Mouse (Mus musculus) neural tube, embryonic 11.5 days (tissue): ENCODE results near the gene Dlx2. TPM values are rescaled to one million over a fixed set of nuclear protein-coding genes. Genes with fewer than 3 reads are reported as not detected.
A peak's percentile ranks its signal among the peaks of the same experiment; 100 is the strongest.

Experiments
- ATAC-seq: fragments of 200-750 bp; cut with Nextera tagmentation; 2 replicates; pipeline ENCODE4 v1.8.0; 2017; ENCODE audit warnings: moderate number of reproducible peaks, mild to moderate bottlenecking, moderate TSS enrichment, moderate library complexity; ENCODE audit not compliant: insufficient read depth, low FRiP score, low TSS enrichment
- DNase-seq: peaks from one replicate; pipeline ENCODE4 v3.0.0-alpha.2; 2015; ENCODE audit warnings: low spot score
- H3K27ac ChIP-seq: fragments of 300-500 bp; sonication (generic); 2 replicates; pipeline ENCODE4 v1.5.1; 2014; ENCODE audit warnings: low read depth, mild to moderate bottlenecking, low read length
- H3K27me3 ChIP-seq: fragments of 300-500 bp; sonication (generic); 2 replicates; pipeline ENCODE4 v1.6.1; 2014; ENCODE audit warnings: mild to moderate bottlenecking, low read length, mixed read lengths; ENCODE audit not compliant: control insufficient read depth, insufficient read depth
- H3K36me3 ChIP-seq: fragments of 300-500 bp; sonication (generic); 2 replicates; pipeline ENCODE4 v1.6.1; 2014; ENCODE audit warnings: mild to moderate bottlenecking, low read length, moderate library complexity, mixed read lengths; ENCODE audit not compliant: control insufficient read depth, insufficient read depth
- H3K4me1 ChIP-seq: fragments of 300-500 bp; sonication (generic); 2 replicates; pipeline ENCODE4 v1.6.1; 2014; ENCODE audit warnings: low read length, mixed read lengths; ENCODE audit not compliant: control insufficient read depth, insufficient read depth
- H3K4me2 ChIP-seq: fragments of 300-500 bp; sonication (generic); 2 replicates; pipeline ENCODE4 v1.6.1; 2014; ENCODE audit warnings: low read depth, mild to moderate bottlenecking, moderate library complexity
- H3K4me3 ChIP-seq: fragments of 300-500 bp; sonication (generic); 2 replicates; pipeline ENCODE4 v1.5.1; 2014; ENCODE audit warnings: low read depth, low read length
- H3K9ac ChIP-seq: fragments of 300-500 bp; sonication (generic); 2 replicates; pipeline ENCODE4 v1.6.1; 2014; ENCODE audit warnings: mild to moderate bottlenecking, low read length
- H3K9me3 ChIP-seq: fragments of 300-500 bp; sonication (generic); 2 replicates; pipeline ENCODE4 v1.6.1; 2016; ENCODE audit warnings: low read length; ENCODE audit not compliant: control insufficient read depth
- WGBS: fragments of 180-500 bp; shearing (Covaris S2); extraction: QIAGEN DNeasy Blood & Tissue Kit; methylation state at CpG from one replicate; pipeline ENCODE4 v1.1.7; 2014; 5-methylcytosine and 5-hydroxymethylcytosine counted together
- polyA plus RNA-seq: library from polyadenylated mRNA; unstranded; fragments of >200 nt; fragmentation: Nextera tagmentation; extraction: Ambion mirVana; gene quantifications from 2 replicates; pipeline ENCODE4 v1.2.1, GENCODE M21; 2014

Gene Dlx2
- polyA plus RNA-seq, 1 experiment from 2014 or later: 2.2 TPM

- ATAC-seq: 0 out of 2 replicates have a peak, but pooled peaks have one; percentile 20
- no peak overlapping the region for H3K9ac ChIP-seq
- no peaks in the 10 kb centered on the region for H3K9me3 ChIP-seq
- WGBS: under 1% methylated on average over 29 of the region's 30 CpGs
- peak; percentile 64 for DNase-seq
- H3K4me3 ChIP-seq: 0 out of 2 replicates have a peak overlapping the region, but pooled peaks have one; percentile 2
- peaks cover 18% of the 10 kb centered on the region for H3K4me1 ChIP-seq
- peaks cover 87% of the 10 kb centered on the region for H3K27me3 ChIP-seq
- no peak overlapping the region for H3K27ac ChIP-seq
- no peak overlapping the region for H3K4me2 ChIP-seq
- H3K36me3 ChIP-seq: no peaks in the 10 kb centered on the region
These were observed 3.7 kb downstream of the Dlx2 start for GRCm38 (mm10) chr2:71542816-71543301.

- H3K4me3 ChIP-seq: no peak overlapping the region
- H3K27ac ChIP-seq: no peak overlapping the region
- H3K9me3 ChIP-seq: no peaks in the 10 kb centered on the region
- H3K9ac ChIP-seq: no peak overlapping the region
- peaks cover 92% of the 10 kb centered on the region for H3K27me3 ChIP-seq
- ATAC-seq: no peak
- H3K36me3 ChIP-seq: no peaks in the 10 kb centered on the region
- no peak overlapping the region for H3K4me2 ChIP-seq
- WGBS: 2% methylated on average over 11 of the region's 11 CpGs
- peak; percentile 27 for DNase-seq
- H3K4me1 ChIP-seq: peaks cover 18% of the 10 kb centered on the region
These were observed 4.2 kb downstream of the Dlx2 start for GRCm38 (mm10) chr2:71542227-71542815.

GRCm38 (mm10) chr2:71541418-71542226 lies 4.9 kb downstream of the Dlx2 start:
- H3K9me3 ChIP-seq: no peaks in the 10 kb centered on the region
- H3K36me3 ChIP-seq: no peaks in the 10 kb centered on the region
- H3K9ac ChIP-seq: peak overlapping the region; percentile 14; the same call in 1 of the 2 replicates
- H3K4me1 ChIP-seq: peaks cover 18% of the 10 kb centered on the region
- H3K27me3 ChIP-seq: peaks cover 96% of the 10 kb centered on the region
- no peak overlapping the region for H3K27ac ChIP-seq
- DNase-seq: peak; percentile 48
- peak overlapping the region; percentile 32 for H3K4me2 ChIP-seq
- peak overlapping the region; percentile 16 for H3K4me3 ChIP-seq
- no peak for ATAC-seq
- WGBS: under 1% methylated on average over 37 of the region's 37 CpGs

- Histone ChIP-seq H3K27me3 (peaks cover 96% of the 10 kb centered on the region), H3K9me3 (no peaks in the 10 kb centered on the region), H3K4me2 (peak overlapping the region; percentile 32), H3K4me1 (peaks cover 13% of the 10 kb centered on the region), H3K4me3 (peak overlapping the region; percentile 16), H3K27ac (no peak overlapping the region), H3K36me3 (no peaks in the 10 kb centered on the region), H3K9ac (no peak overlapping the region; the same call in 1 of the 2 replicates)
- ATAC-seq: no peak
- WGBS: under 1% methylated on average over 44 of the region's 48 CpGs
- DNase-seq: peak; percentile 51
These were observed 5.7 kb downstream of the Dlx2 start for GRCm38 (mm10) chr2:71540611-71541417.

- under 1% methylated on average over 20 of the region's 20 CpGs for WGBS
- no peak overlapping the region for H3K9ac ChIP-seq
These were observed 12.1 kb downstream of the Dlx2 start for GRCm38 (mm10) chr2:71534242-71535052.

GRCm38 (mm10) chr2:71533094-71533493 lies 13.5 kb downstream of the Dlx2 start:
- peaks cover 11% of the 10 kb centered on the region; the same call in 1 of the 2 replicates for H3K4me1 ChIP-seq
- H3K36me3 ChIP-seq: no peaks in the 10 kb centered on the region
- H3K27ac ChIP-seq: no peak overlapping the region
- no peak overlapping the region for H3K4me2 ChIP-seq
- no peak for DNase-seq
- H3K9ac ChIP-seq: no peak overlapping the region
- ATAC-seq: no peak
- H3K9me3 ChIP-seq: no peaks in the 10 kb centered on the region
- no peak overlapping the region for H3K4me3 ChIP-seq
- H3K27me3 ChIP-seq: peaks cover 95% of the 10 kb centered on the region
- WGBS: 8% methylated on average over 5 of the region's 5 CpGs

More at GRCm38 (mm10) chr2:71534242-71535052, 12.1 kb downstream of the Dlx2 start:
- Histone ChIP-seq H3K27me3 (peaks cover 96% of the 10 kb centered on the region), H3K4me1 (0 out of 2 replicates have a peak, but pooled peaks cover 5% of the 10 kb centered on the region), H3K4me3 (no peak overlapping the region), H3K36me3 (no peaks in the 10 kb centered on the region), H3K4me2 (no peak overlapping the region), H3K27ac (no peak overlapping the region), H3K9me3 (no peaks in the 10 kb centered on the region)
- DNase-seq (no peak), ATAC-seq (no peak)

- Histone ChIP-seq H3K4me2 (no peak overlapping the region), H3K27me3 (peaks cover 91% of the 10 kb centered on the region), H3K4me1 (peaks cover 11% of the 10 kb centered on the region; the same call in 1 of the 2 replicates), H3K36me3 (no peaks in the 10 kb centered on the region), H3K9me3 (no peaks in the 10 kb centered on the region), H3K27ac (no peak overlapping the region), H3K4me3 (no peak overlapping the region), H3K9ac (no peak overlapping the region)
- WGBS: under 1% methylated on average over 43 of the region's 43 CpGs
- peak; percentile 50 for DNase-seq
- no peak for ATAC-seq
These were observed 14.3 kb downstream of the Dlx2 start for GRCm38 (mm10) chr2:71531990-71532970.
